Mouse (Mus musculus): ENCODE measurements around the gene Mtm1.

Gene Mtm1

DNA sequence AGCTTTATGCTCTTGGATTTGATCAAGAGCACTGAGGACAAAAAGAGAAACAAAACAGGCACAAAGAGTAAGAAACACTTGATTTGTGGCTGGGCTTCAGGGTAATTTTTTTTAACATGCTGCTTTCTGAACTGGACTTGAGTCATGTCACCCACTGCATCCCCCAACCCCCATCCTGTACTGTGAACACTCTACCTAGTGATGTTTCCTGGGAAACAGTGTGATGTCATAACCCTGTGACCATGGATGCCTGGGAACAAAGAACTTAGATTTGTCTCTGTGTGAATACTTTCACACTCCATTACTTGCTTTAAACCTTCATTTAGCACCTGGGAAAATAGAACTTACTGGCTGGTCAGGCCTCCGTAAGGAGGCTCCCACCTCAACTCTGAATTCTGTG is at the start of gene Mtm1:
Mtm1 (plus strand) TSS at position 301 of the 400 bp plus-strand sequence.
- DNase-seq (ENCODE audit: low spot score in 2 of 2) = no peak

DNA sequence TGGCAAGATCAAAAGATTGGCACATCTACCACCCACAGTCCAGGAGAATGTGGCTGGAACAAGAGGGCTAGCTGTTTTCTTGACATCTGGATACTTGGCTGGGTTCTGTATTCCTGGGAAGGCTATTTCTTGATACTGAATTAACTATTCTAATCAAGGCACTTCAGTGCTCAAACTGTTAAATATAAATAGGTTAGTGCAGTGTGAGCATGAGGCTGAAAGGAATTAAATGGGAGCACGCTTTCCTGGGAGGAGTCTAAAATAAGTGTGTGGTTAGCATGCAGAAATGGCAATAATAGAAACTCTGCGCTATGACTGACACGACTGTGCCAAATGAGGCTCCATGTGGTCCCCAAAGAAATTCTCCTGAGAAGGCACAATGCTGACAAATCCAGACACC is 29.0 kb upstream of the Mtm1 start:
- DNase-seq (ENCODE audit: low spot score in 2 of 2) = no peak

DNA sequence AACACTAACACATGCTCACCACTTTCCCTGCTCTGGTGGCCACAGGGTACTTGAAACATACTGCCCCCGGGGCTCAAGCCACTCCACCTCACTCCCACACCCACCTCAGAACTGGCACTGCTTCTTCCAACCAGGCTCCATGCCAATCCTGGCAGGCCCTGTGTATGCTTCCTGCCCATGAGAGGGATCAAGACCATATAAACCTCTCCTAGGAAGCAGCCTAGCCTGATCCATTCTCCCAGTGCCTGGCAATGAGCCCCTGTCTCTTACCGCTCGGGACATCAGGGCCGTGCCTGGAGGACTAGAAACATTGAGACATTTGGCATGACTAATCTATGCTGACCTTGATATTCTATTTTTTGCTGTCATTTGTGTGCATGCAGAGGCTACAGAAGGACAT is 26.9 kb upstream of the Mtm1 start:
- no peak for DNase-seq (ENCODE audit: low spot score in 2 of 2)

- DNase-seq (ENCODE audit: low spot score in 2 of 2) = no peak
Observed at GRCm38 (mm10) chrX:71186396-71186795, 24.2 kb upstream of the Mtm1 start.

DNA sequence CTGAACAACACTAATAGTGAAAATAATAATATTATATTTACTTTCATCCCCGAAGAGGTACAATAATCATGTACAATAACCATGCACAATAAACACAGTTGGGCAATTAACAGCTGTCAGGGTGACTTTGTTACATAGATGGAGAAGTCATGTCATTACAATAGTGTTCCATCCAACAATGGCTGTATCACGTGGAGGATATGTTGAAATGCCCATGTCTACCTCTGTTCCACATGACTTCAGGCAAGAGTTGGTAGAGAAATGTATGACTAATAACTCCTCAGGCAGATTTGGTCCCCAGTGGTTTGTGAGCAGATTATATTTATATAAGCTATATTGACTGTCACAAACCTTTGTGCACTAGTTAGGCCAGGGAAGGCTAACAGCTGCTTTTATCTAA is 5.8 kb upstream of the Mtm1 start:
- DNase-seq (ENCODE audit: low spot score in 2 of 2) = no peak

DNA sequence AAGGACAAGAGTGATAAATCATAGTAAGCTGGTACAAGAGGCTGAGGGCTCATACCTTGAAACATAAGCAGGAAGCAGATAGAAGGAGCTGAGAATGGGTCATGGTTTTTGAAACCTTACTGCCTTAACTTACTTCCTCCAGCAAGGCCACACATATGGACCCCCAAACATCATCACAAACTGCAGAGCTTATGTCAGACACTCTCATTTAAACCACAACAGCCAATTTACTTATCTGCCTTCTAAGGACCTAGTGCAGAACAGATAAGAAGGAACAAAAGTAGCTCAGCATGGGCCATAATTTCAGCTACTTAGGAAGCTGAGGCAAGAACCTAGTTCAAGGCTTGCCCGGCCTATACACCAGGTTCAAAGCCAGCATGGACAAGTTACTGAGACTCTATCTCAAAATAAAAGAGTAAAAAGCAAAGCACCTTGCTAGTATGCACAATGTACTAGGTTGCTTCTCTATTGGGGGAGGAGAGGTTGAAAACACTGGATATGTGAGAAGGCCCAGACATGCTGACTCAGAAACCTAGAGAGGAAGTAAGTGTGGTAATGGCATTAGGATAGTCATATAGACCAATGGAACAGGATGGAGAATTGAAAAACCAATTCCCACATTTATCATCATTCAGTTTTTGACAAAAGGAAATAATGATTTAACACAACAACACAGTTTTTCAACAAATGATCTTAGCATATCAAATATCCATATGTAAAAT is 4.6 kb upstream of the Mtm1 start:
- DNase-seq (ENCODE audit: low spot score in 2 of 2) = no peak

- DNase-seq (ENCODE audit: low spot score in 2 of 2) = no peak
Observed at GRCm38 (mm10) chrX:71206595-71206994, 4.0 kb upstream of the Mtm1 start.

DNA sequence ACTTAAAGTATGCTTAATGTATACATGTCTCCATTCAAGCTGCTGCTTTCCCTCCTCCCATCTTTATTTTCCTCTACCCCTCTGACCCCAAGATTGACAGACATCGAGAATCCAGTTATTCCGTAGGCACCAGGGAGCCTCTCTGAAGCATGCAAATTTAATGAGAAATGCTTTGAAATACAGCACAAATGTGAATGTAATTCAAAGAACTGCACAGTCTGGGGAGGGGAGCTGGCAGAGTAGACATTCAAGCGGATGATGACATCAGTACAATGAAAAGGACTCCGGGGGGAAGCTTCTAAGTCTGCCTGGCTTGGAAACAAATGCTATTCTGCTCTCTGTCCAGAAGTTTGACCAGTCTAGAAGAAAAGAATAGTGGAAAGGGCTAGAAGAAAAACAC is 2.3 kb downstream of the Mtm1 start:
- DNase-seq (ENCODE audit: low spot score in 2 of 2) = no peak

- peak; percentile 39 to 55 for DNase-seq (ENCODE audit: low spot score in 2 of 2)
Observed at GRCm38 (mm10) chrX:71214441-71215112, 4.0 kb downstream of the Mtm1 start.

- no peak for DNase-seq (ENCODE audit: low spot score in 2 of 2)
Observed at GRCm38 (mm10) chrX:71215113-71215708, 4.6 kb downstream of the Mtm1 start.

DNA sequence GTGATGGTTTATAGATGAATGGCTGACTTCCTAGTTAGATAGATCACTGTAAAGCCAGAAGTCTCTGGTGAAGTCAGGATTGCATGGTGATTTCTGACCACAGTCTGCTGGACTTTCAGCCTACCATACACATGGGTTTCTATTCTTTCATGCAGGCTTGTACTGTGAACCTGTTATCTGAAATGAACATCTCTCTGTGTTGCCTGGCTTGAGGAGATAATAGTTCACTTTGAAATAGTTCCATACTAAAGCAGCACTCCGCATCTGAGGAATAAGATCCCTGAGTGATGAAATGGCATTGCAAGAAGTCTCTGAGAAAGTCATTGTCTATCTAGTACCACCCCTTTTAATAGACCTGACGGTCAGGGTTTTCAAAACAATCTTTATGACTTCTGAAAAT is 6.3 kb downstream of the Mtm1 start:
- DNase-seq (ENCODE audit: low spot score in 2 of 2) = no peak

- DNase-seq (ENCODE audit: low spot score in 2 of 2) = no peak
Observed at GRCm38 (mm10) chrX:71218853-71219252, 8.3 kb downstream of the Mtm1 start.

DNA sequence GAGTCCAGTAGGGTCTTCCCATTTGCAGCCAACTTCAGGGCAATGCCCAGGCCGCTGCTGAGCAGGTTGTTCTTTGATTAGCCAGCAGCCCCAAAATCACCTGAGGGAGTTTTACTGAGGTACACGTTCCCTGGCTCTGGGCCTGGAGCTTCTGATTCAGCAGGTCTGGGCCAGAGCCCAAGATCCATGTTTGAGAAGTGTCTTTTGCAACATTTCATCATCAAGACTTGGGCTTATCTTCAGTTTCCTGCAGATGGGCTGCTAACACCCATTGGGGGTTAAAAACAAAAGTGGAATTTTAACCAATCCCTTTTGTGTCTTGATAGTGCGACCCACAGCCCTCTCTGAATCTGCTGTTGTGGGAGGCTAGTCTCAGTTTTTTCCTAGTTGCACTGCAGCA is 10.3 kb downstream of the Mtm1 start:
- DNase-seq (ENCODE audit: low spot score in 2 of 2) = no peak

GRCm38 (mm10) chrX:71222648-71223408 is 12.3 kb downstream of the Mtm1 start:
- DNase-seq (ENCODE audit: low spot score in 2 of 2) = no peak

GRCm38 (mm10) chrX:71226881-71227280 is 16.3 kb downstream of the Mtm1 start:
- DNase-seq (ENCODE audit: low spot score in 2 of 2) = no peak

DNA sequence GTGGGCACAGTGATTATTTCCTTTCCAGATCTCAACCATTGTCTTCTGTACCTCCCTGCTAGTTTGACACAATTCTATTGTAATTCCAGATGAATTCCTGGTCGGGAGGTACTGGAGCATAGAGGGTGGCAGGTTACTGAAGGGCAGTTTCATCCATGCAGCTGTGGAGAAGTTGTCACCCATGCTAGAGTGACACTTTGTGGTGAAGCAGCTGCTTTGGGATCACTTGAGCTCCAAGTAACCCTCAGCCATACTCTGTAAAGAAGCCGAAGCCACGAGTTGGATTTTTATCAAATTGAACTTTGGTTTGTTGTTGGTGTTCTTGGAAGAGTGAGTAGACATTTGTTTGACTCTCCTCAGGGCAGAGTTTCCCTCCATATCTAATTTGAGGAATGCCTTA is 17.6 kb downstream of the Mtm1 start:
- no peak for DNase-seq (ENCODE audit: low spot score in 2 of 2)

DNA sequence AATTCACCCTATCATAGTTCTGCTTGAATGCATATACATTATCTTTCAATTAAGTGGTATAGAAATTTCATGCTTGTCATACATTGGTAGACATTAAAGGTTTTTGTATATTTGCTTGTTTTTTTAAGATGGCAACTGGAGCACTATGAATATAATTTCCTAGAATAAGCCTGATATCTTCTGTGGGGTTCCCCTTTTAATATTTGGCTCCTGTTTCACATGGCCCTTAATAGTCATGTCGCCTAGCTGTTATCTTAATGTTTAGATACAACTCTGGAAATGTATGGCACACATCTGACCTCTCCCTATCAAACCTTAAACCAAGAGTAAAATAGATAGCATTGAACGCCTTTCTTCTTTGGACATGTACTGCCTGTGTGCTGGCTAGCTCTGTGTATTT is 20.3 kb downstream of the Mtm1 start:
- DNase-seq (ENCODE audit: low spot score in 2 of 2) = no peak

DNA sequence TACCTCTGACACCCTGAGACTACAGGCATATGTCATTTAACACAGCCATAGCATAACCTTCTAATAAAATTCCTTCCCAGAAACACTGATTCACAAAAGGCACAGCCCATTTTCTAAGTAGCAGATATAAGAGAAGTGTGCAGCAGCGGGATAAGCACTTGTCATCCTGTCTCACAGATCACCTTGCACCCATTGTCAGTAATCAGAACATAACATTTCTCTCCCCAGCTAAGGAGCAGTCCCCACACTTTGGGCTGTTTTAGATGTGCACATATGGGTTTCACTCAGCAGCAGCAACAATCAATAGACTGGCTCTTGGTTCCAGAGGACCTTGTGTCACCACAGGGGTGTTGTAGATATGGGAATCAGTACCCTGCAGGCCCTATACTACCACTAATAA is 45.9 kb downstream of the Mtm1 start:
- DNase-seq (ENCODE audit: low spot score in 2 of 2) = no peak

GRCm38 (mm10) chrX:71260857-71261256 is 50.3 kb downstream of the Mtm1 start:
- DNase-seq (ENCODE audit: low spot score in 2 of 2) = no peak

DNA sequence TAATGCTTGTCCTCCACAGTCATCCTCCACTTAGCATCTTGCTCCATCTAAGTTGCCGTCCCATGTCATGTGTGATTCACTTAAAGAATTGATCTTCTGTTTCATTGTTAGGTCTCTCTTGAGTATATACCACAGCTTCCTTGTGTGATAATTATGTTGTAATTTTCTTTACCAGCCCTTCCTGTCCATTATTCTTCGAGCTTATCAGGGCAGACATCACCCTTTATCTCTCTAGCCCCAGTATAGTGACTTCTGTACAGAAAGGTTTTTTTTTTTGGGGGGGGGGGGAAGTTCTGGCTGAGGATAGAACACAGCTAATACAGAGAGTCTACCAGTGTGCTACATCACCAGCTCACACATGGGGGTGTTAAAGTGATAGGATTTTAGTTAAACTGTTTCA is 53.7 kb downstream of the Mtm1 start:
- no peak for DNase-seq (ENCODE audit: low spot score in 2 of 2)

- DNase-seq (ENCODE audit: low spot score in 2 of 2) = peak in 1 of 2 experiments; percentile 5
Observed at GRCm38 (mm10) chrX:71268972-71269371, 58.4 kb downstream of the Mtm1 start.

DNA sequence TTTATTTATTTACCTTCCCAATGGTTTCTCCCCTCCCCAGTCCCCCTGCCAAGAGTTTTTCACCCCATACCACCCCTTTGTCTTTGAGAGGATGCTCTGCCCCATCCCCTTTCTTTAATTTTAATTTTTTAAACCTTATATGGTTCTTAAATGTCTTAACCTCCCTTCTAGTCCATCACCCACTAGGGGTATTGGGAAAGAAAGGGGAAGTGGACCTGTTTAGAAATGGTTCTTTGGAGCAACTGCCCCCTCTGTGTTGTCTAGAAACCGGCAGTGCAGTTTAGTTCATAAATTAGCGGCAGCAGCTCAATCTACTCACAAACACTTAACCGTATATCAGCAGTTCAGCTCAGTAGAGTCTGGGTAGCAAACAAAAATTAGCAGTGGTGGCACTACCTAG is 63.6 kb downstream of the Mtm1 start:
- no peak for DNase-seq (ENCODE audit: low spot score in 2 of 2)
